Mouse (Mus musculus) liver, adult 2 months (tissue): ENCODE results near the gene Flnb.

ENCODE experiments used
- CTCF ChIP-seq: fragments of 200-500 bp; IDR thresholded peaks from 2 replicates; pipeline ENCODE4 v1.5.1; 2011; ENCODE audit warnings: low read depth, low read length, control low read depth
- POLR2A ChIP-seq: fragments of 200-500 bp; IDR thresholded peaks from 2 replicates; pipeline ENCODE4 v1.6.1; 2011; ENCODE audit warnings: low read length, control low read depth; ENCODE audit not compliant: insufficient read depth; ENCODE audit errors: extremely low read depth

DNA sequence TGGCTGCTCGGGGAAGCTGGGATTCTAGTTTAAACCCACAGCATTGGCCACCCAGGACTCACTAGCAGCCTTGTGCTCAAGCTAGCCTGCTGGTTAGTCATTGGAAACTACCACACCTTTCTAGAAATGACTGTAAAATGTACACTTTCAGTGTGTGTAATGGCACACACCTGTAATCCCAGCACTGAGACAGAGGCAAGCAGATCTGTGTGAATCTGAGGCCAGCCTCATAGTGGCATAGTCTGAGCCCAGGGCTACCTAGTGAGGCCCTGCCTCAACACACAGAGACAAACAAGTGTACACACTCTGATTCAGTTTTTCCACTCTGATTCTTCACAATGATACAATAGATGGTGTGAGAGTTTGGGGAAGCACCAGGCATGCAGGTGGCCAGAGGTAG, 171.6 kb downstream of the Flnb start:
- TF ChIP-seq CTCF = no peak
- no peak for TF ChIP-seq POLR2A
